Mouse (Mus musculus) neutrophil, adult 5-6 weeks (primary cell): Measurements from ENCODE around the gene Apobec3. TPM values are rescaled to one million over a fixed set of nuclear protein-coding genes. Genes with fewer than 3 reads are reported as not detected.
A peak's percentile ranks its signal among the peaks of the same experiment; 100 is the strongest.
"Not testable (repeated sequence)": the region's sequence is repeated elsewhere in the genome, so short reads cannot be mapped to it uniquely, and the experiment has no call there.

Experiments used
- ATAC-seq: fragments of 151-379, 151-347 bp; 2 replicates; pipeline ENCODE4 v1.8.0; 2017; ENCODE audit warnings: mild to moderate bottlenecking, moderate TSS enrichment; ENCODE audit not compliant: insufficient number of reproducible peaks, poor library complexity, low FRiP score, severe bottlenecking; ENCODE audit errors: extremely low read depth
- total RNA-seq: library from RNA; stranded (forward); fragments of 200-1000 nt; gene quantifications from 2 replicates; pipeline ENCODE4 v1.2.3, GENCODE M21; 2017

Gene Apobec3
- total RNA-seq, 1 experiment from 2014 or later = 473 TPM

DNA sequence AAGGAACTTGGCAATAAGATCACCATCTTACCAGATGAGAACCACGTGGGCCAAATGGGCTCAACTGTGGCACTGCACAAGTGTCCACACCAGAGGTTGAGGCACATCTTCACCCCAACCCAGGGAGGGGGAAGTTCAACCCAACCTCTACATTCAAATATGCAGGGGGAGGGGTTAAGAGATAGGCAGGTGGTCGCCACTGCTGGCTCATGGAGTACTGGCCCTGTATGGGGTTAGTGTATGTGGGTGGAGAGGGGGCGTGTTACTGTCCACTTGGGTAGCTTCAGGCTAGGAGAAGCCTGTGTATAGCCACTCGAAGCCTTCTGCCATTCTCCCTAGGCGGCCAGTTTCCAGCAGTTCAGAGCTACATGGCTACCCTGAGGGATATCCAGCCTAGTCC lies 24.7 kb downstream of the Apobec3 start:
- no peak for ATAC-seq

DNA sequence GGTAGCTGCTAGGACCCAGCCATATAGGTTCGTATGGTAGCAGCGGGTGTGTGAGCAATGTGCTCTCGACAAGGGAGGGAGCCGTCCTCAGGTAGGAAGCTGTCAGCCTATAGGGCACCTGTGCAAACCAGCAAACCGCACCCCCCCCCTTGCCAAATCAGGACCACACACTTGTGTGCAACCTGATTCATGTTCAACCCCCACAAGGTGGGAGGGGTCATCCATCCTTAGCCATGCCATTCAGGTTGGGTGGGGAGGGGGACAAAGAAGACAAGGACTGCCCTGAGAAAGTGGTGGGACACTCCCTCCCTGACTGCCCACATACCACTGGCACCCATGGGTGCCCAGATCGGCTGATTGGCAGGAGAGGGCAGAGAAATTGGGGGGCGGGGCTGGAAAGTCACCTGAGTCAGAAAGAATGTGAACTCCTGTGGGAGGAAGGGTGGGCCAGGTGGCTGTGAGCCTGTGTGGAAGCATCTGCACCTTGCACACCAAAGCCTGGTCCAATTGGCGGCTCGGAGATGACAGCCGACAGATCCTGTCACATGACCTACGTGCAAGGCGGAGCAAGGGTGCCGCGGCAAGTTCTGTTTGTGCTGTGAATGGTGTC lies 25.8 kb downstream of the Apobec3 start:
- no peak for ATAC-seq

DNA sequence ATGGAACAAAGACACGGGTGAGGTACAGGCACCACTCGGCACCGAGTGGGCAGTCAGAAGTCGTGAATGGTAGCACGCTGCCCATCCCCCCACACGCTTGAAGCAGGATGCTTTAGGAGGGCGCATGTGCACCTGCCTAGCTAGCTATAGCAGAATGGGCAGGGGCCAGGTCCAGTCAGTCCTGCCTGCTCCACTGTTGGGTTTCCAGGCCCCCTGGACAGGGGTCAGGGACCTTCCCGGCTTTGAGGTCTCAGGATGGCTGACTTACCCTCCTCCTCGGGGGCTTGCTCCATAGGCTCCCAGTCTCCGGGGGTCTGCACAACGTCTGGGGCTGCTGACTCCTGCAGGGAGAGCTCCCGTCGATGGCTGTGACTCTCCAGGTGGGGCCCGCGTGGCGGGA lies 27.0 kb downstream of the Apobec3 start:
- ATAC-seq = no peak

DNA sequence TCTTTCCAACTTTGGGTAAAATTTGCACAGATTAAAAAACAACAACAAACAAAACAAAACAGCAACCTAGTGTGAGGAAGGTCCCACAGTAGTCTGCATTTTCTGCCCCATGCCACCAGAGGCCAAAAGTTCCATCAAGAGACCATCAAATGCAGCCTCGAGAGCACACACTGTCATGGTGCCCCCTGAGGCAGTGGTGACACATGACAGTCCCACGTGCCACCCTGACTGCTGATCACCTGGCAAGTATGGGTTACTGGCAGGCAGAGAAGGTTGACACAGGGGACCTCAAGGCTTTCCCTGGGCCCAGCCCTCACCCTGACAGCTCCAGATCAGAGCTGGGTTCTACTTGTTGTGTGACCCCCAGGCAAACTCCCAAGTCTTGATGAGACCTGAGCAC lies 28.3 kb downstream of the Apobec3 start:
- 0 out of 2 replicates have a peak, but pooled peaks have one; percentile 33 for ATAC-seq

DNA sequence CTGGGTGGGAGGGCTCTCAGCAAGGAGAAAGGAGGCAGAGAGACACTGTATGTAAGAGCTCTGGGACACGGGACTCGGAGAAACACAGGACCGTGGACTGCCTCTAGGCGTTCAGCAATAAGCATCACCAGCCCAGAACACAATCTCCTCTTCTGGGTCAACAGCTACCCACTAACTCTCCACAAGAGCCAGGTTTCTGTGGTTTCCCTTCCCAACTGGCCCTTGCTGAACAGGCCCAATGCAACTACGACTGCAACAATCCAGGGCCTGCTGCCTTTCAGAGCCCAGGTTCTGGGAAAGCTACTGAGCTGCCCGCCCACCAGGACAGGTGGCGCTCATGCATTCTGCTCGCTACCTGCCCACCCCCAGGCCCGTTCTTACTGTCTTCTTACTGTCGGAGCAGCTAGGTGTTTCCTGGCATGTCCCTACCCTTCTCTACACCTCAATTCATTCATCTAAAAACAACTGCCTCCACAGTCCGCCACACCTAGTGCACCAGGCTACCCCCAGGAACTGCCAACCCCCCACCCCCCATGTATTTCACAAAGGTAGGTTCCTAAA lies 35.5 kb downstream of the Apobec3 start:
- ATAC-seq = no peak

DNA sequence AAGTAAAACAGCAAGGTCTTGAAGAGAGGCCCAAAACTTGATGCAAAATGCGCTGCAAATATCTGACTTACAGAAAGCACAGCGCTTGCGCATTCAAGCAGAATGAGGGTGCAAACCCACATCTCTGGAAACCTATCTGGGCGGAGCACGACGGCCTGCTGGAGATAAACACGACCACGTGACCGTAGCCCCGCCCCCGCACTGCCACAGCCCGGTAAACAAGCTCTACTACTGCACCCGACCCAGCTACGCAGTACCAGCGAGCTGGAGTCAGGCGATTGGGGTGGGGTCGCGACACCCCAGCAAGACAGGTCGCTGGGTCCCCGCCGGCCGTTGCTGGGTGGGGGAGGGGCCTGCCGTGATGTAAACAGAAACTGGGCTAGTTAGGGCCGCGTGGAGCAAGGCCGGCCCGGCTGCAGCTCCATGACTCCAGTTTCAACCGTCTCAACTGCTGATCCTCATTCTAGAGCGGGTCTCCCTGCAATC lies 36.2 kb downstream of the Apobec3 start:
- ATAC-seq = peak; percentile 82

DNA sequence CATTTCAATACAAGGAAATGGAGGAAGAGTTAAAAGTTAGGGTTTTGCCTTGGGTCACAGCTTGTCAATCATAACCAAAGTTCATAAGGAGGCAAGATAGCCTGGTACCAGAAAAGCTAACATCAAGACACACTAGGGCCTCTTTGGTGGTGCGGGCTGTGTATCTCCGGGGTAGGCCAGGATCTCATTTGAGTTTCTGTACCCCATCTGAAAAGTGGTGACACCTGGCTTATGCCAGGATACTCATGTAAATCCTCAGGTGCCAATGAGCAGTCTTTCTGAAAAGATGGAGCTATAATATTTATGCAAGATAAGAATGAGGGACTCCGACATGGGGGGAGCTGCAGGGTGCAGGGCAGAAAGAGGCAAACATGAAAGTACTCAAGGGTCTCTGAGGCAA lies 36.9 kb downstream of the Apobec3 start:
- no peak for ATAC-seq

DNA sequence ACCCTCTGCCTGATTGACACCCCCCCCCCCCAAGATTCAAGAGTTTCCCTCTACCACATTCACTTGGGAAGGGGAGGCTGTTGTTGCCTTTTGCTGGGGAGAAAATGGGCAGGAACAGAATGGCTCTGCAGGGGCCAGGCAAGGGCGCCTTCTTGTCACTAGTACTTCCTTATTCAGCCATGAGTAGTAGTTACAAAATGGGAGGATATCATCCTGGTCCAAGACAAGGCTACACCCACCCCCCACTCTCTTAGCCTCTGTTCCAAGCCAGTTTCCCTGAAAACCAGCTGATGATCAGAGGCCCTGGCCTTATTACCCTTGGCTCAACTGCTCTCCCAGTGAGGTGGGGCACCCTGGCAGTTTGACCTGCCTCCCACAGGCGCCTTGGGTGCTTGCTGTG lies 37.3 kb downstream of the Apobec3 start:
- no peak for ATAC-seq

DNA sequence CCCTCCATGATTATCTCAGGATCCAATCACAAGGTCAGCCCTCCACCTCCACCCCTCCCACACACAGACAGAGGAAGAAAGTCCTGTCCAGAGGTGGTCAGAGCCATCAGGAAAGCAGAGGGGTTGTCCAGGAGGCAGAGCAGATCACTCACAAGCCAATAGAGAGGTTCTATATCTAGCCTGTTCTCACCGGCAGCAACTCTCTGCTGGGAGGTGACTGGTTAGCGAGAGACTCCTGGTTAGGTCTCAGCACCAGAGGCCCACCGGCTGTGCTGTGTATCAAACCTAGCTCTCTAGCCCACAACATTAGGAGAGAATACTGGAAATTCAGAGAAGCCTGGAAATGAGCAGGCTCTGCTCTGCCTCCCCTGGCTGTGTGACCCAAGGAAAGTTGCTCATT lies 38.3 kb downstream of the Apobec3 start:
- ATAC-seq = no peak

DNA sequence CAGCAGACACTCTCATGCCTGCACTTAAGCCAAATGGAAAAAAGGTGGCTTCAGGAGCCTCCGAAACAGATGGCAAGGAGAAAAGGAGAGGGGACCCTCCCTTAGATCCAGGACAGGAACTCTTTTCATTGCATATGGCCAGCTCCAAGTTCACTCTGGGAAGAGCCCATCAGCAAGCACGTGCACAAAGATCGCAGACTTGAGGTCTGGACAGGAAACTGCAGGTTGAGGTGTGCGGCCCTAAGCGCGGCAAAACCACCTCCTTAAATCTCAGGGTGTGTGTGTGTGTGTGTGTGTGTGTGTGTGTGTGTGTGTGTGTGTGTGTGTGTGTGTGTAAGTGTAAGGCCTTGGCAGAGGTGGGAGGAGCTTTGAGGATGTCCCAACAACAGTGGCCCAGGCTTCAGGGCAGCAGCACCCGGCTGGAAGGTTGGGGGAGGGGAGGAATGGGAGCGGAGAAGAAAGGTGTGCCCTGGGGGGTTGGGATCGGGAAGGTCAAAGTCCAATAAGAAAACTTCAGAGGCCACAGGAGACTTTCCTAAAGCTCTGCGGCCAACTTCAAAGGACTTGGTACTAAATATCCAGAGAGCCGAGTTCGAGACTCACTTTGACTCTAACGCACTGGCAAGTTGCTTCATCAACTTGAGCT lies 40.2 kb downstream of the Apobec3 start:
- ATAC-seq = no peak

DNA sequence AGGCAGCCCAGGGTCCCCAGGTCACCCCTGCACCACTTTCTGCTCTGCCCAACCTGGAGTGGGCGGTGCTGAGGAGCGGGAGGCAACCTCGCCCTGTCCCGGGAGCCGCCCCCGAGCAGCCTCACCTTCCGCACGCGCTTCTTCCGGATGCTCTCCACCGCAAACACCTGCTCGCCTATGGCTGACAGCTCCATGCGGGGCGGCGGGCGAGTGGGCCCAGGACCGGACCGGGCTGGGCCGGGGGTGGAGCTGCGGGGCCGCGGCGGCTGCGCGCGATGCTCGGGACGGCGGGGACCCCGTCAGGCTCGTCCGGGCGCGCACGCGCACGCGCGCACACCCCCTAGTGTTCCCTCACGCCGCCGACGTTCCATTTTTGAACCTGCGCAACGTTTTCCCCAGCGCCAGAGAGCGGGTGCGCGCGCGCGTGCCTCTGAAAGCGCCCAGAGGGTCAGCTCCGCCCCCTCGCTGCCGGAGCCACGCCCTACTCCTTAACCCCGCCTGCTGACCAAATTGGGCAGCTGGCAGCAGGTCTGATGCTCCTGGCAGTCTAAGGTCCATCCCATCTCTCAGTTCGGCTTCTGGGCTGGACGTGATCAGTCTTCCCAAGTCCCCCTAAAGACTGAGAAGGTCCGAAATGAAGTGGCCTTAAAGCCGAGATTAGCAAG lies 41.0 kb downstream of the Apobec3 start:
- peak; percentile 66 for ATAC-seq

DNA sequence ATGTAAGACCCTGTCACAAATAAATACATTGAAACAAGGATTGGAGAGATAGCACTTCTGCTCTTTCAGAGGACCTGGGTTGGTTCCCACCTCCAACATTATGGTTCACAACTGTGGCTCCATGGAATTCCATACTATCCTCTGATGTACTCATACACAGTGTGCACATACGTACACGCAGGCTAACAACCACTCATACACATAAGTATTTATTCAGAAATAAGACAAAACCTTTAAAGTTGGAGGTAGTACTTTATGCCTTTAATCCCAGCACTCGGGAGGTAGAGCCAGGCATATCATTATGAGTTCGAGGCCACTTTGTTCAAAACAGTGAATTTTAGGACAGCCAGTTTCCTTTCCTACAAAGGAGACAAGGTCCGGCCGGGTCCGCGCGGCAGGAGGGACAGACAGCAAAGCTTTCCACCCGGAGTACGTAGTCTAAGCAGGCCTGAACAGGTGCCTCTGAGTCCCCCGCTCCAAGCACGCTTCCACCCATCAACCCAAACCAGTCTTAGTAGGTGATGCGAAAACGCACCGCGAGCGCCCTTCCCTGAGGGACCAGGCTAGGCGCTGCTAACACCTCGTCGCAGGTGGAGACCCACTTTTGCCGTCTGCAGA lies 41.7 kb downstream of the Apobec3 start:
- ATAC-seq = no peak

DNA sequence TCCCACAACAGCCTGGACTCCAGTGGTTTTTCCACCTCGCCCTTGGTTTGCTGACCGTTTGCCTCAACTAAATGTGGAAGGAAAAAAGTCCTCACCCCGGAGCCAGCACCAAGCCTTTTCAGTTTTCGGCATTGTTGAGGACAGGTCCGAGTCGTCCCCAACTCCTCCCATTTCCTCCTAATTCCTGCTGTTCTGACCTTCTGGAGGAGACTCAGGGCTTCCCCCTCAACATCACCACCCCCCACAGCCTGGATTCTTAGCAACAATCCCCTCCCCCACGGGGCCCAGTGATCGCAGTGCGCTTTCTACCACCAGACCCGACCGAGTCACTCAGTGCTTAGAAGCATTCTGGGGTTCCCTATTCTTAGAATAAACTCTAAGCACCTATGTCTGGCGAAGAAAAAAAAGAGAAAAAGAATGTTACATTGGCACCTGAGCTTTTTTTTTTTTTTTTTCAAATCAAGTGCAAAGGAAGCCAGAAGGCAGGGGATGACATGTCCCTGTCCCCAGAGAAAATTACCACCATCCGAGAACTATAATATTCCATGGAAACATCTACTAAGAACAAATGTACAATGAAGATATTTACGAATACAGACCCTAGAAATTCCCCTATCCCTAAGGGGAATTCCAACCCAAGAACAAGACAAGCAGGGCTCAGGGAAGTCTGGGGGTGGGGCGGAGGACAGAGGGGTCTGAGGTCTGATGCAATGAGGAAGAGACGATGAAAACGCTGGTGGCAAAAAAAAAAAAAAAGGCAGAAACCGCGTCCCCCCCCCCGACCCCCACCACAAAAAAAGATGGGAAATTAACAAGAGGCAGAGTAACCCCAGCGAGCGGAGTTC lies 42.4 kb downstream of the Apobec3 start:
- ATAC-seq = no peak

DNA sequence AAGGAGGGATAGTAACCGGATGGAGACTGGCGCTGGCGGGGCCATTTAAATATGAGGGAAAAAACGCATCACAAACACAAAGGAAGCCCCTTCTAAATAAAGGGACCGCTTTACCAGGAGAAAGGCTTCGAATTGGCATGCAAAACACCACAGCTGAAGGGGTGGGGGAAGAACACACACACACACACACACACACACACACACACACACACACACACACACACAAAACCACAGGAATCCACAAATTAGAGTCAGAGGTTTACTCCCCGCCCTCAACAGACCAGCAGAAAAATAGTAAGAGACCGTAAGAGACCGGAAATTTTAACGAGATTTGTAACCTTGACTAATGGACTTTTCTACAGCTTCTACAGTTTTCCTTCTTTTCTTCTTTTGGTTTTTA lies 43.3 kb downstream of the Apobec3 start:
- no peak for ATAC-seq

DNA sequence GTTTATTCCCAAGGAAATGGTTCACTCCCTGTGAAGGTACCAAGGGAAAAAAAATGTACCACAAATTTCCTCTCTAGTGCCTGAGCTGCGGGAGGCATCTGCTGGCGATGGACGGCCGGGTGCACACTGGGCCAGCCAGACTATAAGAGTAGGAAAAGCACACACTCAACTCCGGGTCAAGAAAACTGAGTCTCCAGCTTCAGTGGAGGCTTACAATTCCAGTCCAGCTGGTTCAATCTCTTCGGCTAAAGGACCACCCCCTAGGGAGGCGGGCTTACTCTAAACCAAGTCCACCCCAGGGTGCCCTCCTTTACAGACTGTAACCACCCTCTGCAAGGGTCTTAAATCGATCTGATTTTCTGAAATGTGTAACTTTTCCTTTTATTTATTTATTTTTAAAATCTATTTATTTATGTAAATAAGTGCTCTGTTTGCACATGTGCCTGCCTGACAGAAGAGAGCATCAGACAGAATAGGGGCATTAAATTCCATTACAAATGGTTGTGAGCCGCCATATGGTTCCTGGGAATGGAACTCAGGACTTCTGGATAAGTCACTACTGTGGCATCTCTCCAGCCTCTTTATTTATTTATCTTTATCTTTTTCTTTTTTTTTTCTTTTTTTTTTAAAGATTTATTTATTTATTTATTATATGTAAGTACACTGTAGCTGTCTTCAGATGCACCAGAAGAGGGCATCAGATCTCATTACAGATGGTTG lies 44.4 kb downstream of the Apobec3 start:
- no peak for ATAC-seq

DNA sequence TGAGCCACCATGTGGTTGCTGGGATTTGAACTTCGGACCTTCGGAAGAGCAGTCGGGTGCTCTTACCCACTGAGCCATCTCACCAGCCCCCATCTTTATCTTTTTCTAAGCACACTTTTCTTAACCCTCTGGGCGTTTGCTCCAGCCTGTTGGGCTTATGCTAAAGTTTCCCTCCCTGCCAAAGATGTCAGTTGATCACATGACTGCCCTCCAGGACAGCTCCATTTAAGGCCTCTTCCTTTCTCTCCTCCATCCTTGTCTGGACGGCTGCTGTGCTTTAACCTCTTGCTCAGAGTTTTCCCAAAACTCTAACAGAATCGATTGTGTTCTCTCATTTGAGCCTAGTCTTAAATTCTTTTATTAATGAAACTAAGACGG lies 44.9 kb downstream of the Apobec3 start:
- no peak for ATAC-seq

DNA sequence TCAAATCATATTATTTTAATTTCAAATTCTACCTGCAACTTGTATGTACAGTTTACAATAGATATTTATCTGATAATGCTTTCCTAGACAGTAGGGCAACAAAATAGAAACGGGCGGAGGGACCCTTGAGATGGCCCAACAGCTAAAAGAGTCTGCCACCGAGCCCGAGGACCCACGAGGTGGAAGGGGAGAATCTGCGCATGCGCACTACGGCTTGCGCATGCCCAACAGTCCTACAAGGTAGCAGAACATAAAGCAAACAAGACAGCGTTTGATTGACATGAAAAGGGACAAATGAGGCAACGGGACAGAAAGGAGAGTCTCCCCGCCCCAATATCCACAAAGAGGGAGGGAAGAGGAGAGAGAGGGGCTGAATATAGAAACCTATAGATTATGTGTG lies 47.6 kb downstream of the Apobec3 start:
- ATAC-seq = no peak

DNA sequence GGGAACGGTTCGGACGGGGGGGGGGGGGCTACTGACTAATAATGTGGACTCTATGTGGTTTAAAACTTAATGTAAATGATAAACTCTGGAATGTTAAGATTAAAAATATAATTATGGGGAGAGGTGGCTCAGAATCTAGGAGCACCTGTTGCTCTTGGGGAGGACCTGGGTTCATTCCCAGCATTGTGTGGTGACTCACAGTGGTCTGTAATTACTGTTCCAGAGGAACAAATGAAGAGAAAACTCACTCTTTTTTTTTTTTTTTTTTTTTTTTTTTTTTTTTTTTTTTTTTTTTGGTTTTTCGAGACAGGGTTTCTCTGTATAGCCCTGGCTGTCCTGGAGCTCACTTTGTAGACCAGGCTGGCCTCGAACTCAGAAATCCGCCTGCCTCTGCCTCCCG lies 48.0 kb downstream of the Apobec3 start:
- not testable (repeated sequence) for ATAC-seq
